Mouse (Mus musculus) testis, adult 2 months (tissue): Measurements from ENCODE around the gene Lrrc8b.

Experiments used
- CTCF ChIP-seq: fragments of 200-500 bp; IDR thresholded peaks from 2 replicates; pipeline ENCODE4 v1.5.1; 2012; ENCODE audit warnings: low read depth, mild to moderate bottlenecking, inconsistent platforms, low read length, moderate library complexity; ENCODE audit not compliant: control insufficient read depth, insufficient read depth, insufficient replicate concordance
- POLR2A ChIP-seq: fragments of 200-500 bp; IDR thresholded peaks from 2 replicates; pipeline ENCODE4 v1.6.1; 2012; ENCODE audit warnings: low read depth, mild to moderate bottlenecking, inconsistent platforms, low read length, moderate library complexity; ENCODE audit not compliant: control insufficient read depth

- TF ChIP-seq POLR2A (no peak), CTCF (no peak)
Measured at GRCm38 (mm10) chr5:105467271-105467670, 51.7 kb downstream of the Lrrc8b start.
